Mouse (Mus musculus) intestine, postnatal 0 days (tissue): ENCODE measurements around the gene Olfr322. TPM values are rescaled to one million over a fixed set of nuclear protein-coding genes. Genes with fewer than 3 reads are reported as not detected.

Source experiments
- ATAC-seq: fragments of 200-750 bp; cut with Nextera tagmentation; 2 replicates; pipeline ENCODE4 v1.8.0; 2017; ENCODE audit warnings: mild to moderate bottlenecking, moderate TSS enrichment, moderate library complexity
- H3K27ac ChIP-seq: fragments of 300-500 bp; sonication (generic); 2 replicates; pipeline ENCODE4 v1.5.1; 2014; ENCODE audit warnings: mild to moderate bottlenecking, low read depth, low read length, moderate library complexity
- H3K27me3 ChIP-seq: fragments of 300-500 bp; sonication (generic); replicated peaks from 2 replicates; pipeline ENCODE4 v1.6.1; 2014; ENCODE audit warnings: low read length, mixed read lengths; ENCODE audit not compliant: control insufficient read depth, insufficient read depth
- H3K36me3 ChIP-seq: fragments of 300-500 bp; sonication (generic); 2 replicates; pipeline ENCODE4 v1.6.1; 2014; ENCODE audit warnings: mild to moderate bottlenecking, moderate library complexity; ENCODE audit not compliant: control insufficient read depth, insufficient read depth
- H3K4me1 ChIP-seq: fragments of 300-500 bp; sonication (generic); replicated peaks from 2 replicates; pipeline ENCODE4 v1.6.1; 2014; ENCODE audit warnings: antibody characterized with exemption, low read length, mixed read lengths; ENCODE audit not compliant: control insufficient read depth, insufficient read depth
- H3K4me2 ChIP-seq: fragments of 300-500 bp; sonication (generic); replicated peaks from 2 replicates; pipeline ENCODE4 v1.6.1; 2014; ENCODE audit warnings: low read depth, mild to moderate bottlenecking, moderate library complexity
- H3K4me3 ChIP-seq: fragments of 300-500 bp; sonication (generic); 2 replicates; pipeline ENCODE4 v1.5.1; 2014; ENCODE audit warnings: low read depth, low read length
- H3K9ac ChIP-seq: fragments of 300-500 bp; sonication (generic); 2 replicates; pipeline ENCODE4 v1.6.1; 2014; ENCODE audit warnings: mild to moderate bottlenecking, low read depth, low read length
- H3K9me3 ChIP-seq: fragments of 300-500 bp; sonication (generic); 2 replicates; pipeline ENCODE4 v1.6.1; 2016; ENCODE audit warnings: mixed run types; ENCODE audit not compliant: control insufficient read depth
- CTCF ChIP-seq: sonication (generic); IDR thresholded peaks from 2 replicates; pipeline ENCODE4 v1.5.1; 2016; ENCODE audit warnings: low read depth, mild to moderate bottlenecking, control low read depth, antibody characterized with exemption, moderate library complexity
- WGBS: fragments of 180-500 bp; shearing (Covaris S2); extraction: QIAGEN DNeasy Blood & Tissue Kit; methylation state at CpG from one replicate; pipeline ENCODE4 v1.1.7; 2014; 5-methylcytosine and 5-hydroxymethylcytosine counted together
- polyA plus RNA-seq: library from polyadenylated mRNA; unstranded; fragments of >200 nt; fragmentation: Nextera tagmentation; extraction: Ambion mirVana; gene quantifications from 2 replicates; pipeline ENCODE4 v1.2.1, GENCODE M21; 2015

Olfr322 gene
- polyA plus RNA-seq, 1 experiment from 2014 or later = not detected

GRCm38 (mm10) chr11:58626146-58626545 is 32.4 kb upstream of the Olfr322 start:
- 49% methylated on average over 4 of the region's 4 CpGs for WGBS

GRCm38 (mm10) chr11:58630401-58630800 is 28.2 kb upstream of the Olfr322 start, which contains the start of gene Olfr323:
Gene Olfr323, minus strand, starts transcription at chr11:58630501.
- Histone ChIP-seq H3K4me1 (peaks cover 3% of the 10 kb centered on the region; the same call in 1 of the 2 replicates), H3K4me2 (no peak within 1 kb of the TSS), H3K4me3 (no peak within 1 kb of the TSS), H3K27ac (no peak within 1 kb of the TSS), H3K27me3 (peaks cover 46% of the 10 kb centered on the region; the same call in 1 of the 2 replicates), H3K9ac (no peak within 1 kb of the TSS), H3K36me3 (no peaks in the 10 kb centered on the region), H3K9me3 (no peaks in the 10 kb centered on the region)
- ATAC-seq = no peak
- TF ChIP-seq CTCF = no peak
- 60% methylated on average over 5 of the region's 5 CpGs for WGBS

More at GRCm38 (mm10) chr11:58626146-58626545, 32.4 kb upstream of the Olfr322 start:
- Histone ChIP-seq H3K9me3 (no peaks in the 10 kb centered on the region), H3K36me3 (no peaks in the 10 kb centered on the region), H3K9ac (no peak overlapping the region), H3K4me1 (peaks cover 3% of the 10 kb centered on the region; the same call in 1 of the 2 replicates), H3K27ac (no peak overlapping the region), H3K4me2 (no peak overlapping the region), H3K4me3 (no peak overlapping the region), H3K27me3 (peaks cover 59% of the 10 kb centered on the region)
- no peak for TF ChIP-seq CTCF
- no peak for ATAC-seq

GRCm38 (mm10) chr11:58634878-58635277 is 23.7 kb upstream of the Olfr322 start:
- no peak overlapping the region for H3K9ac ChIP-seq
- H3K4me2 ChIP-seq = no peak overlapping the region
- no peak overlapping the region for H3K4me3 ChIP-seq
- 50% methylated on average over 4 of the region's 4 CpGs for WGBS
- no peak for TF ChIP-seq CTCF
- no peak overlapping the region for H3K27ac ChIP-seq
- no peak for ATAC-seq
- H3K27me3 ChIP-seq = peaks cover 49% of the 10 kb centered on the region
- H3K9me3 ChIP-seq = no peaks in the 10 kb centered on the region
- H3K4me1 ChIP-seq = peaks cover 3% of the 10 kb centered on the region; the same call in 1 of the 2 replicates
- H3K36me3 ChIP-seq = no peaks in the 10 kb centered on the region

GRCm38 (mm10) chr11:58636376-58636977 is 22.1 kb upstream of the Olfr322 start:
- Histone ChIP-seq H3K4me3 (no peak overlapping the region), H3K9me3 (no peaks in the 10 kb centered on the region), H3K4me1 (0 out of 2 replicates have a peak, but pooled peaks cover 5% of the 10 kb centered on the region), H3K4me2 (no peak overlapping the region), H3K27ac (no peak overlapping the region), H3K9ac (no peak overlapping the region), H3K27me3 (peaks cover 60% of the 10 kb centered on the region), H3K36me3 (no peaks in the 10 kb centered on the region)
- TF ChIP-seq CTCF = peak; percentile 86
- WGBS = 13% methylated on average over 3 of the region's 4 CpGs
- no peak for ATAC-seq

GRCm38 (mm10) chr11:58638176-58638701 is 20.3 kb upstream of the Olfr322 start:
- H3K4me2 ChIP-seq = no peak overlapping the region
- no peak overlapping the region for H3K4me3 ChIP-seq
- 49% methylated on average over 7 of the region's 7 CpGs for WGBS
- no peaks in the 10 kb centered on the region for H3K9me3 ChIP-seq
- 0 out of 2 replicates have a peak, but pooled peaks cover 5% of the 10 kb centered on the region for H3K4me1 ChIP-seq
- H3K9ac ChIP-seq = no peak overlapping the region
- TF ChIP-seq CTCF = no peak
- no peaks in the 10 kb centered on the region for H3K36me3 ChIP-seq
- ATAC-seq = no peak
- H3K27ac ChIP-seq = no peak overlapping the region
- peaks cover 61% of the 10 kb centered on the region for H3K27me3 ChIP-seq

- Histone ChIP-seq H3K4me1 (0 out of 2 replicates have a peak, but pooled peaks cover 5% of the 10 kb centered on the region), H3K4me2 (peak within 1 kb of the TSS; percentile 56), H3K36me3 (no peaks in the 10 kb centered on the region), H3K27me3 (peaks cover 55% of the 10 kb centered on the region), H3K4me3 (peak within 1 kb of the TSS; percentile 26), H3K9me3 (no peaks in the 10 kb centered on the region), H3K9ac (no peak within 1 kb of the TSS), H3K27ac (no peak within 1 kb of the TSS)
- 6% methylated on average over 34 of the region's 34 CpGs for WGBS
- TF ChIP-seq CTCF = no peak
- ATAC-seq = 0 out of 2 replicates have a peak, but pooled peaks have one; percentile 22
Observed at GRCm38 (mm10) chr11:58640272-58640867, 18.2 kb upstream of the Olfr322 start, which contains the start of gene Trim58. Gene Trim58, plus strand, starts transcription at chr11:58640465.
